Mouse (Mus musculus): ENCODE measurements at regions not wholly inside any gene's neighbourhood (a gene's known extent, or its start where the extent isn't known, plus 50 kb on each side); places are given as distances from the start of the nearest gene placed in this dataset.

GRCm38 (mm10) chr6:31266441-31267040, 132.0 kb upstream of the Mkln1 start:
- no peak for DNase-seq (ENCODE audit: low read depth, low spot score)

GRCm38 (mm10) chr6:31268057-31268456, 130.5 kb upstream of the Mkln1 start:
- no peak for DNase-seq (ENCODE audit: low read depth, low spot score)

- no peak for DNase-seq (ENCODE audit: low read depth, low spot score)
Measured at GRCm38 (mm10) chr6:31273816-31274215, 124.7 kb upstream of the Mkln1 start.

GRCm38 (mm10) chr6:31274236-31274635, 124.3 kb upstream of the Mkln1 start:
- DNase-seq (ENCODE audit: low read depth, low spot score), result no peak

- no peak for DNase-seq (ENCODE audit: low read depth, low spot score)
Measured at GRCm38 (mm10) chr6:31277792-31278191, 120.7 kb upstream of the Mkln1 start.

- no peak for DNase-seq (ENCODE audit: low read depth, low spot score)
Measured at GRCm38 (mm10) chr6:31283973-31284372, 114.6 kb upstream of the Mkln1 start.

- DNase-seq (ENCODE audit: low read depth, low spot score), result no peak
Measured at GRCm38 (mm10) chr6:31284390-31284789, 114.1 kb upstream of the Mkln1 start.

GRCm38 (mm10) chr6:31285064-31285463, 113.5 kb upstream of the Mkln1 start:
- no peak for DNase-seq (ENCODE audit: low read depth, low spot score)

GRCm38 (mm10) chr6:31285981-31286737, 112.4 kb upstream of the Mkln1 start:
- DNase-seq (ENCODE audit: low read depth, low spot score), result no peak

- no peak for DNase-seq (ENCODE audit: low read depth, low spot score)
Measured at GRCm38 (mm10) chr6:31287176-31287575, 111.4 kb upstream of the Mkln1 start.

- DNase-seq (ENCODE audit: low read depth, low spot score), result no peak
Measured at GRCm38 (mm10) chr6:31287686-31288085, 110.8 kb upstream of the Mkln1 start.

GRCm38 (mm10) chr6:31288421-31289233, 109.9 kb upstream of the Mkln1 start:
- DNase-seq (ENCODE audit: low read depth, low spot score), result no peak

GRCm38 (mm10) chr6:31289234-31289486, 109.4 kb upstream of the Mkln1 start:
- no peak for DNase-seq (ENCODE audit: low read depth, low spot score)

- DNase-seq (ENCODE audit: low read depth, low spot score), result no peak
Measured at GRCm38 (mm10) chr6:31292081-31292480, 106.5 kb upstream of the Mkln1 start.

- DNase-seq (ENCODE audit: low read depth, low spot score), result no peak
Measured at GRCm38 (mm10) chr6:31293008-31293407, 105.5 kb upstream of the Mkln1 start.

GRCm38 (mm10) chr6:31299395-31299794, 99.1 kb upstream of the Mkln1 start:
- DNase-seq (ENCODE audit: low read depth, low spot score), result no peak

- no peak for DNase-seq (ENCODE audit: low read depth, low spot score)
Measured at GRCm38 (mm10) chr6:31305736-31306135, 92.8 kb upstream of the Mkln1 start.

- no peak for DNase-seq (ENCODE audit: low read depth, low spot score)
Measured at GRCm38 (mm10) chr6:31307047-31307633, 91.4 kb upstream of the Mkln1 start.

- no peak for DNase-seq (ENCODE audit: low read depth, low spot score)
Measured at GRCm38 (mm10) chr6:31307899-31308298, 90.6 kb upstream of the Mkln1 start.

- DNase-seq (ENCODE audit: low read depth, low spot score), result no peak
Measured at GRCm38 (mm10) chr6:31310660-31311059, 87.9 kb upstream of the Mkln1 start.

GRCm38 (mm10) chr6:31313869-31314470, 84.6 kb upstream of the Mkln1 start:
- no peak for DNase-seq (ENCODE audit: low read depth, low spot score)

- DNase-seq (ENCODE audit: low read depth, low spot score), result no peak
Measured at GRCm38 (mm10) chr6:31317741-31318225, 80.8 kb upstream of the Mkln1 start.
